Mouse (Mus musculus) embryonic facial prominence, embryonic 14.5 days (tissue): ENCODE results near the gene Gpr83. TPM values are rescaled to one million over a fixed set of nuclear protein-coding genes. Genes with fewer than 3 reads are reported as not detected.

Experiments
- ATAC-seq: fragments of 200-750 bp; cut with Nextera tagmentation; 2 replicates; pipeline ENCODE4 v1.8.0; 2017; ENCODE audit warnings: low read depth, moderate number of reproducible peaks, moderate TSS enrichment
- DNase-seq: peaks from one replicate; pipeline ENCODE4 v3.0.0-alpha.2; 2015; ENCODE audit warnings: low spot score
- H3K27ac ChIP-seq: fragments of 300-500 bp; sonication (generic); replicated peaks from 2 replicates; pipeline ENCODE4 v1.5.1; 2014; ENCODE audit warnings: low read depth, mild to moderate bottlenecking, low read length, moderate library complexity
- H3K27me3 ChIP-seq: fragments of 300-500 bp; sonication (generic); replicated peaks from 2 replicates; pipeline ENCODE4 v1.6.1; 2014; ENCODE audit warnings: low read length; ENCODE audit not compliant: control insufficient read depth, insufficient read depth
- H3K36me3 ChIP-seq: fragments of 300-500 bp; sonication (generic); 2 replicates; pipeline ENCODE4 v1.6.1; 2014; ENCODE audit warnings: low read length, mixed read lengths; ENCODE audit not compliant: control insufficient read depth, insufficient read depth
- H3K4me1 ChIP-seq: fragments of 300-500 bp; sonication (generic); 2 replicates; pipeline ENCODE4 v1.6.1; 2014; ENCODE audit warnings: antibody characterized with exemption, low read length; ENCODE audit not compliant: control insufficient read depth, insufficient read depth
- H3K4me2 ChIP-seq: fragments of 300-500 bp; sonication (generic); 2 replicates; pipeline ENCODE4 v1.6.1; 2014; ENCODE audit warnings: low read depth, mild to moderate bottlenecking, low read length, moderate library complexity, mixed read lengths
- H3K4me3 ChIP-seq: fragments of 300-500 bp; sonication (generic); 2 replicates; pipeline ENCODE4 v1.5.1; 2014; ENCODE audit warnings: low read depth, mild to moderate bottlenecking, low read length
- H3K9ac ChIP-seq: fragments of 300-500 bp; sonication (generic); 2 replicates; pipeline ENCODE4 v1.6.1; 2014; ENCODE audit warnings: low read depth, mild to moderate bottlenecking, low read length, moderate library complexity, mixed read lengths
- H3K9me3 ChIP-seq: fragments of 300-500 bp; sonication (generic); 2 replicates; pipeline ENCODE4 v1.6.1; 2016; ENCODE audit warnings: low read length; ENCODE audit not compliant: control insufficient read depth
- WGBS: fragments of 180-500 bp; shearing (Covaris S2); extraction: QIAGEN DNeasy Blood & Tissue Kit; methylation state at CpG from one replicate; pipeline ENCODE4 v1.1.7; 2014; 5-methylcytosine and 5-hydroxymethylcytosine counted together
- polyA plus RNA-seq: library from polyadenylated mRNA; unstranded; fragments of >200 nt; fragmentation: Nextera tagmentation; extraction: Ambion mirVana; gene quantifications from 2 replicates; pipeline ENCODE4 v1.2.1, GENCODE M21; 2014

The Gpr83 gene
- polyA plus RNA-seq, 1 experiment from 2014 or later: 3.2 TPM

DNA sequence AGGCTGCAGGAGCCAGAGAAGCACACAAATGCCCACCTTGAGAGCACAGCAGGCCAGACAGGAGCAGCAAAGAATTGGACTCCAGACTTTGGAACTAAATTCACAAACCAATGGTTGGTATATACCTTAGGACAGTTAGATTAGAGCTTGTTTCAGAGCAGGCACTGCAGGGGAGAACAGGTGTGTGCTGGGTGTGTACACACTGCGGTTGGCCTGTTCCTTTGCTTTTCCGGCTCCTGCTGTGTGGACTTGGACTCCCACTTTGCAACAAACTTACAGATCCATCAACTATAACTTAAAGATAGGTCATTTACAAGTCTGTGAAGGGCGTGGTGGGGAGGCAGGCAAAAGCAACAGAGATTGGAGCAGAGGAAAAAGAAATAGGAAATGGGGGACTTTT is 1.2 kb upstream of the Gpr83 start:
- H3K36me3 ChIP-seq: no peaks in the 10 kb centered on the region
- H3K27me3 ChIP-seq: peaks cover 40% of the 10 kb centered on the region
- peaks cover 5% of the 10 kb centered on the region for H3K4me1 ChIP-seq
- WGBS: 66% methylated on average over 3 of the region's 3 CpGs
- no peak for DNase-seq
- H3K4me2 ChIP-seq: no peak overlapping the region
- H3K9ac ChIP-seq: no peak overlapping the region
- no peak for ATAC-seq
- no peak overlapping the region for H3K4me3 ChIP-seq
- no peaks in the 10 kb centered on the region for H3K9me3 ChIP-seq
- H3K27ac ChIP-seq: no peak overlapping the region

DNA sequence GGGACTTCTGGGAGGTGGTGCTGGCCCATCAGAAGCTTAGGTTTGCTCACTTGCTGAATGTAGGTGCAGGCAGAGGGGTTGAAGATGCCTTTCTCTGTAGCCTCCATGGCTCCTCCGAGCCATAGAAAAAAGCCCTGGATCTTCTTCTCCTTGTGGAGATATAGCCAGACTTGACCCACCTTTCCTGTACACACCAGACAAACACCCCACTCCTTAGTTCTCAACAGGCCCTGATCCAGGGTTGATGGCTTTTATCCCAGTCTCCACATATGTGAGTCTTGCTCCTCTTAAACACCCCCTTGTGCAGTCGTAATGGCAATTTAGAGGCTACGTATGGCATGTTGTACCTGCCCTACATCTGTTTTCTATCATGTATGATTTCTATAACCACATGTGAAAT is 3.1 kb downstream of the Gpr83 start:
- WGBS: 50% methylated on average over 3 of the region's 3 CpGs
- no peak overlapping the region for H3K27ac ChIP-seq
- no peak overlapping the region for H3K4me2 ChIP-seq
- H3K27me3 ChIP-seq: peaks cover 36% of the 10 kb centered on the region
- DNase-seq (no peak), ATAC-seq (no peak)
- no peaks in the 10 kb centered on the region for H3K9me3 ChIP-seq
- H3K36me3 ChIP-seq: no peaks in the 10 kb centered on the region
- H3K4me3 ChIP-seq: no peak overlapping the region
- H3K9ac ChIP-seq: no peak overlapping the region
- peaks cover 5% of the 10 kb centered on the region for H3K4me1 ChIP-seq

DNA sequence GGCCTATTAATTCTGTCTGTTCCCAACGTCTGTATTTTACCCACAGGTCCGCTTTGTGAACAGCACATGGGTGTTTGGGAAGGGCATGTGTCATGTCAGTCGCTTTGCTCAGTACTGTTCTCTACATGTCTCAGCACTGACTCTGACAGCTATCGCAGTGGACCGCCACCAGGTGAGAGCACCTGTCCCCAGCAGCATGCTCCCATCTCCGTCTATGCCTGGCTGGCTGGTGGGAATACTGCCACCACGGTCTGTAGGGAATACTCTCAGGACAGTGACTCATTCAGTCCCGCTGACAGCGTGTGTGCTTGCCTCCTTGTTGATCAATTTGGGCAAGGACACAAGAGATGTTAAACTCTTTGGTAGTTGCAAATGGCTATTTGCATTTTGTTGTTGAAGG is 4.7 kb downstream of the Gpr83 start:
- H3K9ac ChIP-seq: no peak overlapping the region
- peaks cover 5% of the 10 kb centered on the region for H3K4me1 ChIP-seq
- no peak for ATAC-seq
- peaks cover 20% of the 10 kb centered on the region for H3K27me3 ChIP-seq
- 77% methylated on average over 9 of the region's 9 CpGs for WGBS
- no peaks in the 10 kb centered on the region for H3K9me3 ChIP-seq
- H3K27ac ChIP-seq: no peak overlapping the region
- H3K36me3 ChIP-seq: no peaks in the 10 kb centered on the region
- no peak overlapping the region for H3K4me2 ChIP-seq
- no peak for DNase-seq
- H3K4me3 ChIP-seq: no peak overlapping the region

DNA sequence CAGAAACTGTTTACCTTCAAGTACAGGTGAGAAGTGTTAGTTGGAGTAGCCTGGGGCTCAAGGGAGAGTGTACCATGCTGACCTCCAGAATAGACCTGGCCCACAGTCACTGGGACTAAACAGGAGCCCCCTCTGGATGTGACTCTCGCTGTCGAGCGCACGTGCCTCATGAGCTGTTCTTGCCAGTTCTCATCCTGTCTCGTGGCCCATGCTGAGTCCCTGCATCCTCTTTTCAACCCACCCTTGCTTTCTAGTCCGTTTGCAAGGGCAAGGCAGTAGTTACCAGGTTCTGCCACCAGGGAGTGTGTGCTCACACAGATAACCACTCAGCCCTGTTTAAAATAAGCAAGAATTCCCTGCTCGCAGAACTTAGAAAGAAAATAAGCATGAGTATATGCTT is 6.9 kb downstream of the Gpr83 start:
- Histone ChIP-seq H3K9me3 (no peaks in the 10 kb centered on the region), H3K4me3 (no peak overlapping the region), H3K27me3 (peaks cover 3% of the 10 kb centered on the region; the same call in 1 of the 2 replicates), H3K4me2 (no peak overlapping the region), H3K9ac (no peak overlapping the region), H3K36me3 (no peaks in the 10 kb centered on the region), H3K4me1 (no peaks in the 10 kb centered on the region), H3K27ac (no peak overlapping the region)
- DNase-seq (peak; percentile 55), ATAC-seq (peak; percentile 44; the same call in 1 of the 2 replicates)
- 26% methylated on average over 7 of the region's 7 CpGs for WGBS

DNA sequence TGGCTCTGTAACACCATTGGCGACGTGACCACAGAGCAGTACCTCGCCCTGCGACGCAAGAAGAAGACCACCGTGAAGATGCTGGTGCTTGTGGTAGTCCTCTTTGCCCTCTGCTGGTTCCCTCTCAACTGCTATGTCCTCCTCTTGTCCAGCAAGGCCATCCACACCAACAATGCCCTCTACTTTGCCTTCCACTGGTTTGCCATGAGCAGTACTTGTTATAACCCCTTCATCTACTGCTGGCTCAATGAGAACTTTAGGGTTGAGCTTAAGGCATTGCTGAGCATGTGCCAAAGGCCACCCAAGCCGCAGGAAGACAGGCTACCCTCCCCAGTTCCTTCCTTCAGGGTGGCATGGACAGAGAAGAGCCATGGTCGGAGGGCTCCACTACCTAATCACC is 8.3 kb downstream of the Gpr83 start:
- DNase-seq (no peak), ATAC-seq (no peak)
- no peak overlapping the region for H3K4me2 ChIP-seq
- WGBS: 92% methylated on average over 8 of the region's 8 CpGs
- H3K9me3 ChIP-seq: no peaks in the 10 kb centered on the region
- no peaks in the 10 kb centered on the region for H3K36me3 ChIP-seq
- no peak overlapping the region for H3K9ac ChIP-seq
- H3K27ac ChIP-seq: no peak overlapping the region
- no peaks in the 10 kb centered on the region for H3K27me3 ChIP-seq
- no peak overlapping the region for H3K4me3 ChIP-seq
- H3K4me1 ChIP-seq: peaks cover 8% of the 10 kb centered on the region

DNA sequence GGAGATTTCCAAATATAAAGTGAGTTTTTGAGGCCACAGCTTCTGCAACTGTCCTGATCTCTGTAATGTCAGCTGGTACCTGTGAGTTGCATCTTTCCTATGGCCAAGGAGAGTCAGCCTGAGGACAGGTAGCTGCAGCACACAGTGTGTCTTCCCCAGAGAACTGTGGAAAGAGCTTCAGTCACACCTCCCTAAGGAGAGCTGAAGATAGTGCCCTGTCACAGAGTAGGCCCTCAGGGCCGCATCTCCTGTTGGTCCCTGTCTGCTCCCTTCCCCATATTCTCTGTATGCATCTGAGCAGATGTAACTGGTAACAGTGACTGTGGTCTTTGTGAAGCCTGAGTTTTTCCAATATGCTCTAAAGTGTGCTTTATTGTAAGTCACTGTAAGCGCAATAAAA is 10.4 kb downstream of the Gpr83 start:
- H3K27me3 ChIP-seq: no peaks in the 10 kb centered on the region
- H3K9ac ChIP-seq: no peak overlapping the region
- H3K4me2 ChIP-seq: no peak overlapping the region
- H3K36me3 ChIP-seq: no peaks in the 10 kb centered on the region
- WGBS: 76% methylated on average over 2 of the region's 2 CpGs
- no peak overlapping the region for H3K4me3 ChIP-seq
- no peak for DNase-seq
- H3K27ac ChIP-seq: no peak overlapping the region
- H3K9me3 ChIP-seq: no peaks in the 10 kb centered on the region
- no peak for ATAC-seq
- peaks cover 8% of the 10 kb centered on the region for H3K4me1 ChIP-seq

DNA sequence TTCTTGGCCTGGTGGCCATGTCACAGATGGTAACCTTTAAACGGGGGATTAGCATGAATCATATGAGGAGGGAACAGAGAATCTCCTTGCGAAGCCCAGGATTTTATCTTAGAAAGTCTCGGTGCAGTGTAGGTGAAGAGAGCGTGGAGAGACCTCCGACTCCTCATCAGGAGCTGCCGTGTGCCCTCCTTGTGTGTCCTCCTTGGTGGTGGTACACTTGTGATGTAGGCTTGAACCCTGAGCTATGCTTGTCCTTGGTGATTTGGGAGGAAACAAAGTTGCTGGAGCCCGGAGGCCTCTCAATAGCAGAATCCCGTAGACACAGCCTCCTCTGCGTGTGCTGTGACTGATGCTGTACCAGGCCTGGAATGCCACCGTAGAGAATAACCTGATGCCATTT is 10.8 kb downstream of the Gpr83 start:
- ATAC-seq: no peak
- Histone ChIP-seq H3K9ac (no peak overlapping the region), H3K4me2 (no peak overlapping the region), H3K27ac (no peak overlapping the region), H3K4me1 (peaks cover 8% of the 10 kb centered on the region), H3K9me3 (no peaks in the 10 kb centered on the region), H3K36me3 (no peaks in the 10 kb centered on the region), H3K4me3 (no peak overlapping the region), H3K27me3 (no peaks in the 10 kb centered on the region)
- no peak for DNase-seq
- WGBS: 79% methylated on average over 10 of the region's 10 CpGs

DNA sequence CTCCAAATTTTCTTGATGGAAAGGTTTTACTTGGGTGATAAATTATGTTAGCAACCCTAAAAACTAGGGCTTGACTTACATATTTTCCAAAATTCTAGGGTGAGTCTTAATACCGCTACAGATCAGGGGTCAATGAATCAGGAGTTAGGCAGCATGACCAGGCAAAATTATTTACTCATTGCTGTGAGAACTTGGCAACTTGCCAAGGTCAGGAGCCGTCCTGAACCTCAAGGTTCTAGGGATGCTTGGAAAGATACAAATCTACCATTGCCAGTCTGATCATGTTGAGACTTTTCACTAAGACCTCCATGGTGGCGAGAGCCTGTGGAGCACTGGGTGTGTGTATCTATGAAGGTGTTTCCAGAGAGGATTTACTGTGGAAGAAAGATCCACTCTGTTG is 11.5 kb downstream of the Gpr83 start:
- peaks cover 8% of the 10 kb centered on the region for H3K4me1 ChIP-seq
- WGBS: 65% methylated on average over 3 of the region's 3 CpGs
- H3K9me3 ChIP-seq: no peaks in the 10 kb centered on the region
- no peaks in the 10 kb centered on the region for H3K36me3 ChIP-seq
- H3K27ac ChIP-seq: no peak overlapping the region
- no peak overlapping the region for H3K9ac ChIP-seq
- no peaks in the 10 kb centered on the region for H3K27me3 ChIP-seq
- ATAC-seq (no peak), DNase-seq (no peak)
- H3K4me3 ChIP-seq: no peak overlapping the region
- no peak overlapping the region for H3K4me2 ChIP-seq

DNA sequence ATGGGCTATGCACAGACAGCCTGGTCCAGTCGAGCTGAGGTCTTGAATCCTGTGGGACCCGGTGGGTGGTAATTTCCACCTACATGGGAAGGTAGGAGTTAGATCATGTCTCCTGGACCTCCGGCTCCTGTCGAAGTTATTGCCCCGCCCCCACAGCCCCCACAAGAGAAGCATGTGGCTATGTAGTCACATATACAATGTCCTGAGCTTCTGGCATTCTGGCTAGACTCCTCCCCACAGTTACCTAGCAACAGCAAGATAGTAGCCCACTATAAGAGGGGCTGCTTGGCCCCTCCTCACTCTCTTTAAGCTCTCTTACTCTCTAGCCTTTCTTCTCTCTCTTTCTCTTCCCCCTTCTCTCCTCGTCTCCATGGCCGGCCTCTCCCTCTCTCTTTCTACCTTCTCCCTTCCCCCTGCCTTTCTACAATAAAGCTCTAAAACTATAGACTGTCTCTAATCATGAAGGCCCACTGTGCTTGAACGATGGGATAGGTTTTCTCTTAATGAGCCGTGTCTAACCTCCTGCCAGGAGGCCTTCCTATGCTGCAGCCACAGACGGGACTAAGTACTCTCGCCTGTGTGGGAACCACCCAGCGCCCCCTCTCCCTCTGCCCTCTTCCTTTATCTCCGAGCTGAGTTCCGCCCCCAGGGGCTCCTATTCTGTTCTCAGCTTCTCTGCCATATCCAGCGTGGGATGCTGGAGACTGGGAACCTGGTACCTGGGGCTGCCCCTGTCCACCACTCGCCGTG is 12.3 kb downstream of the Gpr83 start:
- ATAC-seq (peak; percentile 58; the same call in 1 of the 2 replicates), DNase-seq (no peak)
- no peaks in the 10 kb centered on the region for H3K36me3 ChIP-seq
- peaks cover 8% of the 10 kb centered on the region for H3K4me1 ChIP-seq
- H3K27me3 ChIP-seq: no peaks in the 10 kb centered on the region
- H3K4me2 ChIP-seq: no peak overlapping the region
- no peak overlapping the region for H3K4me3 ChIP-seq
- no peak overlapping the region for H3K27ac ChIP-seq
- H3K9ac ChIP-seq: no peak overlapping the region
- no peaks in the 10 kb centered on the region for H3K9me3 ChIP-seq
- WGBS: 35% methylated on average over 17 of the region's 17 CpGs
